Mouse (Mus musculus): ENCODE data around the gene Cradd.

Gene Cradd

GRCm38 (mm10) chr10:95162691-95163374, 161.1 kb downstream of the Cradd start:
- no peak for DNase-seq (ENCODE audit: low spot score in 2 of 2)

GRCm38 (mm10) chr10:95159675-95160256, 164.2 kb downstream of the Cradd start:
- DNase-seq (ENCODE audit: low spot score in 2 of 2), result no peak

- DNase-seq (ENCODE audit: low spot score in 2 of 2), result no peak
These were observed 167.5 kb downstream of the Cradd start for GRCm38 (mm10) chr10:95156410-95156809.

GRCm38 (mm10) chr10:95154675-95155074, 169.3 kb downstream of the Cradd start:
- DNase-seq (ENCODE audit: low spot score in 2 of 2), result no peak

GRCm38 (mm10) chr10:95153224-95153623, 170.7 kb downstream of the Cradd start:
- no peak for DNase-seq (ENCODE audit: low spot score in 2 of 2)

- no peak for DNase-seq (ENCODE audit: low spot score in 2 of 2)
These were observed 171.4 kb downstream of the Cradd start for GRCm38 (mm10) chr10:95152503-95152989.

- no peak for DNase-seq (ENCODE audit: low spot score in 2 of 2)
These were observed 172.7 kb downstream of the Cradd start for GRCm38 (mm10) chr10:95151012-95151768.

- no peak for DNase-seq (ENCODE audit: low spot score in 2 of 2)
These were observed 174.3 kb downstream of the Cradd start for GRCm38 (mm10) chr10:95149666-95150065.

- DNase-seq (ENCODE audit: low spot score in 2 of 2), result no peak
These were observed 175.3 kb downstream of the Cradd start for GRCm38 (mm10) chr10:95148641-95149040.

- no peak for DNase-seq (ENCODE audit: low spot score in 2 of 2)
These were observed 176.6 kb downstream of the Cradd start for GRCm38 (mm10) chr10:95147136-95147901.

- peak in 1 of 2 experiments; percentile 40 for DNase-seq (ENCODE audit: low spot score in 2 of 2)
These were observed 177.4 kb downstream of the Cradd start for GRCm38 (mm10) chr10:95146491-95146890.

- DNase-seq (ENCODE audit: low spot score in 2 of 2), result peak in 1 of 2 experiments; percentile 39
These were observed 178.6 kb downstream of the Cradd start for GRCm38 (mm10) chr10:95145204-95145926.

GRCm38 (mm10) chr10:95144414-95145130, 179.4 kb downstream of the Cradd start:
- DNase-seq (ENCODE audit: low spot score in 2 of 2), result no peak

GRCm38 (mm10) chr10:95143446-95144114, 180.4 kb downstream of the Cradd start:
- DNase-seq (ENCODE audit: low spot score in 2 of 2), result no peak

- peak; percentile 75 to 82 for DNase-seq (ENCODE audit: low spot score in 2 of 2)
These were observed 181.0 kb downstream of the Cradd start for GRCm38 (mm10) chr10:95142844-95143435.

GRCm38 (mm10) chr10:95141075-95141474, 182.9 kb downstream of the Cradd start:
- DNase-seq (ENCODE audit: low spot score in 2 of 2), result no peak

- no peak for DNase-seq (ENCODE audit: low spot score in 2 of 2)
These were observed 183.7 kb downstream of the Cradd start for GRCm38 (mm10) chr10:95140191-95140590.

GRCm38 (mm10) chr10:95139645-95140044, 184.3 kb downstream of the Cradd start:
- peak; percentile 38 to 48 for DNase-seq (ENCODE audit: low spot score in 2 of 2)

GRCm38 (mm10) chr10:95133057-95133456, 190.9 kb downstream of the Cradd start:
- no peak for DNase-seq (ENCODE audit: low spot score in 2 of 2)
